Mouse (Mus musculus): ENCODE data around the gene Lrmda. TPM values are rescaled to one million over a fixed set of nuclear protein-coding genes. Genes with fewer than 3 reads are reported as not detected.
A peak's percentile ranks its signal among the peaks of the same experiment; 100 is the strongest.

Lrmda gene
- polyA plus RNA-seq, 1 experiment from 2014 or later, result 1.8 TPM

GRCm38 (mm10) chr14:23046330-23046729, 1026.8 kb downstream of the Lrmda start:
- WGBS, result 15% methylated on average over 4 of the region's 4 CpGs
- Histone ChIP-seq H3K27me3 (replicated peaks; ENCODE audit: control insufficient read depth, insufficient read depth, low read length) (no peaks in the 10 kb centered on the region), H3K4me2 (replicated peaks; ENCODE audit: low read depth) (no peak overlapping the region), H3K9ac (ENCODE audit: low read depth, low read length) (no peak overlapping the region), H3K9me3 (ENCODE audit: control insufficient read depth) (no peaks in the 10 kb centered on the region), H3K27ac (ENCODE audit: low read depth, low read length) (no peak overlapping the region), H3K36me3 (ENCODE audit: control insufficient read depth, insufficient read depth) (no peaks in the 10 kb centered on the region), H3K4me1 (replicated peaks; ENCODE audit: control insufficient read depth, insufficient read depth, low read length) (no peaks in the 10 kb centered on the region), H3K4me3 (ENCODE audit: low read depth, low read length) (no peak overlapping the region)
- TF ChIP-seq CTCF (IDR thresholded peaks at IDR 0.05; ENCODE audit: low read depth), result peak; percentile 85
- no peak for ATAC-seq

GRCm38 (mm10) chr14:23051441-23051840, 1031.9 kb downstream of the Lrmda start:
- no peak for ATAC-seq
- Histone ChIP-seq H3K36me3 (ENCODE audit: control insufficient read depth, insufficient read depth) (no peaks in the 10 kb centered on the region), H3K4me3 (ENCODE audit: low read depth, low read length) (no peak overlapping the region), H3K27me3 (replicated peaks; ENCODE audit: control insufficient read depth, insufficient read depth, low read length) (no peaks in the 10 kb centered on the region), H3K4me1 (replicated peaks; ENCODE audit: control insufficient read depth, insufficient read depth, low read length) (no peaks in the 10 kb centered on the region), H3K4me2 (replicated peaks; ENCODE audit: low read depth) (no peak overlapping the region), H3K27ac (ENCODE audit: low read depth, low read length) (no peak overlapping the region), H3K9ac (ENCODE audit: low read depth, low read length) (no peak overlapping the region), H3K9me3 (ENCODE audit: control insufficient read depth) (no peaks in the 10 kb centered on the region)
- no peak for TF ChIP-seq CTCF (IDR thresholded peaks at IDR 0.05; ENCODE audit: low read depth)
- WGBS, result 71% methylated on average over 7 of the region's 7 CpGs

GRCm38 (mm10) chr14:23052833-23053592, 1033.5 kb downstream of the Lrmda start:
- 70% methylated on average over 11 of the region's 11 CpGs for WGBS
- no peak for ATAC-seq
- Histone ChIP-seq H3K9me3 (ENCODE audit: control insufficient read depth) (no peaks in the 10 kb centered on the region), H3K4me1 (replicated peaks; ENCODE audit: control insufficient read depth, insufficient read depth, low read length) (no peaks in the 10 kb centered on the region), H3K4me3 (ENCODE audit: low read depth, low read length) (no peak overlapping the region), H3K27ac (ENCODE audit: low read depth, low read length) (no peak overlapping the region), H3K4me2 (replicated peaks; ENCODE audit: low read depth) (no peak overlapping the region), H3K9ac (ENCODE audit: low read depth, low read length) (no peak overlapping the region), H3K27me3 (replicated peaks; ENCODE audit: control insufficient read depth, insufficient read depth, low read length) (no peaks in the 10 kb centered on the region), H3K36me3 (ENCODE audit: control insufficient read depth, insufficient read depth) (no peaks in the 10 kb centered on the region)
- no peak for TF ChIP-seq CTCF (IDR thresholded peaks at IDR 0.05; ENCODE audit: low read depth)

DNA sequence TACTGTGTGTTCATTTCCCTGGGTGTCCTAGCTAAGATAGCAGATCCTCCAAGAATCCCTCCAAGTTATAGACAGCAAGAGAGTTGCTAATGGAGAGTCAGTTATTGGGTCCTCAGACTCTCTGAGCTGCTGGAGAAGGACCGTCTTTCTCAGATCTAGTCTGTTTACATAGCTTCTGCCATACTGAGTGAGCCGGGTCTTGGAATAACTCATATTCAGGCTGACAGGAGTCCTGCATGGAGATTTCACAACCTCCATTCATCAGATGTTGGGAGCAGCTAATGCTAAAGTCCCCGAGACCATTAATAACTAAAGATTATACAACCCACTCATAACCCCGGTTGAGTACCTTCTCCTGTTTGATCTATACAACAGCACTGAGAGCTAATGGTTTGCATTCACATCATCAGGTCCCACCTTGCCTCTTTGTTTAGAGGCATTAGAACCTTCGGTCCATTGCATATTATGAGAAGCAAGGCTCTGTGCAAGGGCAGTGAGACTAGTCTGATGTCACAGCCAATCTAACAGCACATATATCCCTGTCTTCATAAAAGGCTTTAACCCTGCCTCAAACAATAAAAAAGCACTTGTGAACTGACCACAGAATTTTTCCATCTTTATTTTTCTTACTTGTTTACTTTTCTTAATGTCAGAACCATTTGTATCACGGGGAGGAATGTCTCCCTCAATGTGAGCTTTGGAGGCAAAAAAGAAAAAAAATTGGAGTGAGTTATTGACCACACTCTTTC, 1037.9 kb downstream of the Lrmda start:
- Histone ChIP-seq H3K9ac (ENCODE audit: low read depth, low read length) (no peak overlapping the region), H3K36me3 (ENCODE audit: control insufficient read depth, insufficient read depth) (no peaks in the 10 kb centered on the region), H3K4me2 (replicated peaks; ENCODE audit: low read depth) (no peak overlapping the region), H3K4me3 (ENCODE audit: low read depth, low read length) (no peak overlapping the region), H3K27me3 (replicated peaks; ENCODE audit: control insufficient read depth, insufficient read depth, low read length) (no peaks in the 10 kb centered on the region), H3K4me1 (replicated peaks; ENCODE audit: control insufficient read depth, insufficient read depth, low read length) (0 out of 2 replicates have a peak, but pooled peaks cover 2% of the 10 kb centered on the region), H3K9me3 (ENCODE audit: control insufficient read depth) (no peaks in the 10 kb centered on the region), H3K27ac (ENCODE audit: low read depth, low read length) (no peak overlapping the region)
- WGBS, result 59% methylated on average over 6 of the region's 6 CpGs
- no peak for TF ChIP-seq CTCF (IDR thresholded peaks at IDR 0.05; ENCODE audit: low read depth)
- ATAC-seq, result no peak

GRCm38 (mm10) chr14:23057987-23058386, 1038.5 kb downstream of the Lrmda start:
- Histone ChIP-seq H3K27me3 (replicated peaks; ENCODE audit: control insufficient read depth, insufficient read depth, low read length) (no peaks in the 10 kb centered on the region), H3K9ac (ENCODE audit: low read depth, low read length) (no peak overlapping the region), H3K27ac (ENCODE audit: low read depth, low read length) (no peak overlapping the region), H3K4me1 (replicated peaks; ENCODE audit: control insufficient read depth, insufficient read depth, low read length) (0 out of 2 replicates have a peak, but pooled peaks cover 2% of the 10 kb centered on the region), H3K36me3 (ENCODE audit: control insufficient read depth, insufficient read depth) (no peaks in the 10 kb centered on the region), H3K9me3 (ENCODE audit: control insufficient read depth) (no peaks in the 10 kb centered on the region), H3K4me2 (replicated peaks; ENCODE audit: low read depth) (no peak overlapping the region), H3K4me3 (ENCODE audit: low read depth, low read length) (no peak overlapping the region)
- no peak for TF ChIP-seq CTCF (IDR thresholded peaks at IDR 0.05; ENCODE audit: low read depth)
- 64% methylated on average over 2 of the region's 2 CpGs for WGBS
- no peak for ATAC-seq

DNA sequence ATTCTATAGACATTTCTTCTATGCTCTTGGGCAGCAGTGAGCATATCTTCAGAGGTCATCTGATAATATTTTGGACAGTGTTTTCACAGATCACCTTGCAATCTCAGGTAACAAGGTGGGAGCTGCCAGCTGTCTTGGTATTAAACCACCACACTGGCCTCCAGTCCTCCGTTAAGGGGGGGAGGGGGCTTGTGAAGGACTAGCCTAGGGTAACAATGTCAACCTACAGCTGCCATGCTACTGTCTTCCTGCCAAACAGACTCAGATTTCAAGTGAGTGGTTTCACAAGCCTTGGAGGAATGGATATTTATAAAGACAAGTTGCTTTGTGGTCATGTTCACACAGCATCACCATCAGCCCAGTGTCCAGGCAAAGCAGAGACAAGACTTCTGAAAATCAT, 1059.2 kb downstream of the Lrmda start:
- Histone ChIP-seq H3K4me3 (ENCODE audit: low read depth, low read length) (no peak overlapping the region), H3K4me1 (replicated peaks; ENCODE audit: control insufficient read depth, insufficient read depth, low read length) (no peaks in the 10 kb centered on the region), H3K36me3 (ENCODE audit: control insufficient read depth, insufficient read depth) (no peaks in the 10 kb centered on the region), H3K9me3 (ENCODE audit: control insufficient read depth) (no peaks in the 10 kb centered on the region), H3K4me2 (replicated peaks; ENCODE audit: low read depth) (no peak overlapping the region), H3K27ac (ENCODE audit: low read depth, low read length) (no peak overlapping the region), H3K27me3 (replicated peaks; ENCODE audit: control insufficient read depth, insufficient read depth, low read length) (no peaks in the 10 kb centered on the region), H3K9ac (ENCODE audit: low read depth, low read length) (no peak overlapping the region)
- whole genome bisulfite sequencing, result 65% methylated on average over 1 of the region's 1 CpGs
- no peak for TF ChIP-seq CTCF (IDR thresholded peaks at IDR 0.05; ENCODE audit: low read depth)
- no peak for ATAC-seq

All from intestine, postnatal 0 days (tissue).